Mouse (Mus musculus): Measurements from ENCODE around the gene Rps3. TPM values are rescaled to one million over a fixed set of nuclear protein-coding genes. Genes with fewer than 3 reads are reported as not detected.

The Rps3 gene
- polyA plus RNA-seq, 1 experiment from 2014 or later = 428 TPM

- WGBS = 92% methylated on average over 1 of the region's 1 CpGs
- Histone ChIP-seq H3K4me2 (ENCODE audit: low read length) (no peak overlapping the region), H3K9me3 (ENCODE audit: control insufficient read depth, low read length) (no peaks in the 10 kb centered on the region), H3K36me3 (ENCODE audit: control insufficient read depth, insufficient read depth, low read length) (peaks cover 9% of the 10 kb centered on the region), H3K4me1 (ENCODE audit: control insufficient read depth, insufficient read depth, low read depth, low read length) (peaks cover 21% of the 10 kb centered on the region), H3K27ac (ENCODE audit: low read depth, low read length) (no peak overlapping the region), H3K27me3 (replicated peaks; ENCODE audit: control insufficient read depth, insufficient read depth, low read length) (no peaks in the 10 kb centered on the region; the same call in 1 of the 2 replicates), H3K9ac (ENCODE audit: low read depth, low read length) (no peak overlapping the region), H3K4me3 (ENCODE audit: low read length) (no peak overlapping the region)
- no peak for ATAC-seq
These were observed 1.1 kb upstream of the Rps3 start for GRCm38 (mm10) chr7:99484679-99485078.

DNA sequence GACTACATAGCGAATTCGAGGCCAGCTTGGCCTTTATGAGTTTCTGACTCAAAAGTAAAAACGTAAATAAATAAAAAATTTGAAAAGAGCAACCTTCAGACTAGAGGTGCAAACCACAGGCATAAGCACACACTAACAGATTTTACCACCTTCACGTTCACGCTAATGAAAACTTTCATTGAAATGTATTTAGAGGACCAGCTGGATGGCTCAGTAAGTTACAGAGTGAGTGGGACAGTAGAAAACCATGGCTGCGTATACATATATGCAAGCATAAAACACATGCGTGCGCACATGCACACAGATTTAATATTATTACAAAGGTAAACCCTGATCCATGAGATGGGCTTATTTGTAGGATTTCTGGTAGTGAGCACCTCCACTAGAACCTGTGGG lies 384 bp upstream of the Rps3 start:
- Histone ChIP-seq H3K27me3 (replicated peaks; ENCODE audit: control insufficient read depth, insufficient read depth, low read length) (no peaks in the 10 kb centered on the region; the same call in 1 of the 2 replicates), H3K9ac (ENCODE audit: low read depth, low read length) (no peak overlapping the region), H3K9me3 (ENCODE audit: control insufficient read depth, low read length) (no peaks in the 10 kb centered on the region), H3K4me2 (ENCODE audit: low read length) (peak overlapping the region; percentile 60), H3K27ac (ENCODE audit: low read depth, low read length) (no peak overlapping the region), H3K4me1 (ENCODE audit: control insufficient read depth, insufficient read depth, low read depth, low read length) (peaks cover 21% of the 10 kb centered on the region), H3K36me3 (ENCODE audit: control insufficient read depth, insufficient read depth, low read length) (peaks cover 14% of the 10 kb centered on the region), H3K4me3 (ENCODE audit: low read length) (peak overlapping the region; percentile 70; the same call in 1 of the 2 replicates)
- WGBS = 43% methylated on average over 8 of the region's 8 CpGs
- ATAC-seq = peak; percentile 25; the same call in 1 of the 2 replicates

DNA sequence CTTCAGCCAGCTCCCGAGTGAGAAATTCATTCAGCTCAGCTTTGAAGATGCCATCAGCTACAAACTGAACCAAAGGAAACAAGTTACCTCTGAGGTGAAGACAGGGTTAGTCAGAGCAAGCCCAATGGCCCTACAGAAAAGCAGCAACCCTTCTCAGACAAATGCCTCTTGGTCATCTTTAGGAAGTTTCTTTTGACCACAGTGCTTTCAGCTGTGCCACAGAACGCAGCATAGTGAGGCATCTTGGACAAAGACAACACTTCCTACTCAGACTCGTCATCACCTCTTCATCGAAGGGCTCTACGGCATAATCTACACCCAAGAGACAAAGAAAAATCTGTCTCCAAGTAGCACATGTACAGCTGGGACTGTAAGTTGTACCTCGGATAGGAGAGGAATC lies 901 bp downstream of the Rps3 start:
- Histone ChIP-seq H3K9ac (ENCODE audit: low read depth, low read length) (peak overlapping the region; percentile 78), H3K27ac (ENCODE audit: low read depth, low read length) (peak overlapping the region; percentile 84), H3K4me2 (ENCODE audit: low read length) (peak overlapping the region; percentile 70), H3K4me1 (ENCODE audit: control insufficient read depth, insufficient read depth, low read depth, low read length) (peaks cover 21% of the 10 kb centered on the region), H3K4me3 (ENCODE audit: low read length) (peak overlapping the region; percentile 70), H3K27me3 (replicated peaks; ENCODE audit: control insufficient read depth, insufficient read depth, low read length) (no peaks in the 10 kb centered on the region; the same call in 1 of the 2 replicates), H3K36me3 (ENCODE audit: control insufficient read depth, insufficient read depth, low read length) (peaks cover 16% of the 10 kb centered on the region), H3K9me3 (ENCODE audit: control insufficient read depth, low read length) (no peaks in the 10 kb centered on the region)
- 7% methylated on average over 6 of the region's 6 CpGs for WGBS
- ATAC-seq = no peak

DNA sequence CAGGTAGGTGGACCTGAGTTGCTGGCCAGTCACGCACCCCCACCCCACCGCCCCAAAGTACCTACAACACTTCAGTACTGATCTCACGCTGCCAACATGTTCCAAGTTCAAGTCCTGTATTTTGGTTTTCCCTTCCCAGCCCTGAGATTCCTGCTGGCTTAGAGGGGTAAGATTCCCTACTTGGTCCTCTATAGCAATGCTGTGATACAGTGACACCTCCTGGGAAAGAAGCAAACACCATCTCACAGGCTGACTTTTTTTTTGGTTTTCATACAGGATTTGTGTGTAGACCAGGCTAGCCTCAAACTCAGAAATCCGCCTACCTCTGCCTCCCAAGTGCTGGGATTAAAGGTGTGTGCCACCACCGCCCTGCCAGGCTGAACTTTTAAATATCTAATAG lies 6.3 kb downstream of the Rps3 start:
- Histone ChIP-seq H3K36me3 (ENCODE audit: control insufficient read depth, insufficient read depth, low read length) (peaks cover 26% of the 10 kb centered on the region), H3K9me3 (ENCODE audit: control insufficient read depth, low read length) (no peaks in the 10 kb centered on the region), H3K4me2 (ENCODE audit: low read length) (no peak overlapping the region), H3K27me3 (replicated peaks; ENCODE audit: control insufficient read depth, insufficient read depth, low read length) (no peaks in the 10 kb centered on the region), H3K4me3 (ENCODE audit: low read length) (no peak overlapping the region), H3K9ac (ENCODE audit: low read depth, low read length) (no peak overlapping the region), H3K27ac (ENCODE audit: low read depth, low read length) (no peak overlapping the region), H3K4me1 (ENCODE audit: control insufficient read depth, insufficient read depth, low read depth, low read length) (peaks cover 21% of the 10 kb centered on the region)
- no peak for ATAC-seq
- WGBS = 89% methylated on average over 5 of the region's 5 CpGs

DNA sequence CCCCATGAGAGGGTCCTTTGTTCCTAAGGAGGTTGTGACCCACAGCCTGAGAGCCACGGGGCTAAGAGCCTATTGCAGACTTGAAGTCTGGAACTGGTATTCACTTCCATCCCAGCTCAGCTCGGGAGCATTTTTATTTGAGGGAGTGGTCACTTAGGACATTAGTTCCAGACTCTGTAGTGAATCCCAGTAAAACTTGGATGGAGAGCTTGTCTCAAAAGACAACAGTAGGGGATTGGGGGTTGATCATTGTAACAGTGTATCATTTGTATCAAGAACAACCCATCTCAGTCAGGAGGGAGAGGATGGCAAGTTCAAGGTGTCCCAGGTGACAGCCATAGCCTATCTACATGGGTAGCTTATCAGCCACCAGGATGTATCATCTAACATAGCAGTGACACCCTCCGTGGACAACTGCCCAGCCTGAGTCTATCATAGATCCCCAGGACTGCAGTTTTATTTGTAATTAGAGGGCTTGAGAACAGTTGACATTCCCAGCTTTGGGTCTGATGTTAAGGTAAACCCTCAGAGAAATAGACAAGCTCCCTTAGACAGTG lies 6.9 kb downstream of the Rps3 start:
- H3K4me2 ChIP-seq (ENCODE audit: low read length) = no peak overlapping the region
- no peaks in the 10 kb centered on the region for H3K27me3 ChIP-seq (replicated peaks; ENCODE audit: control insufficient read depth, insufficient read depth, low read length)
- ATAC-seq = no peak
- no peak overlapping the region for H3K27ac ChIP-seq (ENCODE audit: low read depth, low read length)
- peaks cover 15% of the 10 kb centered on the region for H3K4me1 ChIP-seq (ENCODE audit: control insufficient read depth, insufficient read depth, low read depth, low read length)
- no peak overlapping the region for H3K4me3 ChIP-seq (ENCODE audit: low read length)
- peaks cover 28% of the 10 kb centered on the region for H3K36me3 ChIP-seq (ENCODE audit: control insufficient read depth, insufficient read depth, low read length)
- 38% methylated on average over 3 of the region's 3 CpGs for WGBS
- H3K9ac ChIP-seq (ENCODE audit: low read depth, low read length) = no peak overlapping the region
- H3K9me3 ChIP-seq (ENCODE audit: control insufficient read depth, low read length) = no peaks in the 10 kb centered on the region

- Histone ChIP-seq H3K9me3 (ENCODE audit: control insufficient read depth, low read length) (no peaks in the 10 kb centered on the region), H3K4me3 (ENCODE audit: low read length) (no peak overlapping the region), H3K4me2 (ENCODE audit: low read length) (no peak overlapping the region), H3K36me3 (ENCODE audit: control insufficient read depth, insufficient read depth, low read length) (peaks cover 26% of the 10 kb centered on the region), H3K4me1 (ENCODE audit: control insufficient read depth, insufficient read depth, low read depth, low read length) (peaks cover 10% of the 10 kb centered on the region), H3K27ac (ENCODE audit: low read depth, low read length) (no peak overlapping the region), H3K9ac (ENCODE audit: low read depth, low read length) (no peak overlapping the region), H3K27me3 (replicated peaks; ENCODE audit: control insufficient read depth, insufficient read depth, low read length) (no peaks in the 10 kb centered on the region)
- 73% methylated on average over 2 of the region's 2 CpGs for WGBS
- ATAC-seq = no peak
These were observed 8.0 kb downstream of the Rps3 start for GRCm38 (mm10) chr7:99475562-99475911.

GRCm38 (mm10) chr7:99474836-99475561 lies 8.5 kb downstream of the Rps3 start:
- H3K9ac ChIP-seq (ENCODE audit: low read depth, low read length) = peak overlapping the region; percentile 6; the same call in 1 of the 2 replicates
- peak; percentile 34 for ATAC-seq
- peaks cover 22% of the 10 kb centered on the region for H3K36me3 ChIP-seq (ENCODE audit: control insufficient read depth, insufficient read depth, low read length)
- peak overlapping the region; percentile 8; the same call in 1 of the 2 replicates for H3K27ac ChIP-seq (ENCODE audit: low read depth, low read length)
- 42% methylated on average over 12 of the region's 12 CpGs for WGBS
- peaks cover 4% of the 10 kb centered on the region for H3K4me1 ChIP-seq (ENCODE audit: control insufficient read depth, insufficient read depth, low read depth, low read length)
- no peak overlapping the region for H3K4me2 ChIP-seq (ENCODE audit: low read length)
- H3K27me3 ChIP-seq (replicated peaks; ENCODE audit: control insufficient read depth, insufficient read depth, low read length) = no peaks in the 10 kb centered on the region
- H3K9me3 ChIP-seq (ENCODE audit: control insufficient read depth, low read length) = no peaks in the 10 kb centered on the region
- H3K4me3 ChIP-seq (ENCODE audit: low read length) = no peak overlapping the region

- no peak for ATAC-seq
- no peak overlapping the region for H3K9ac ChIP-seq (ENCODE audit: low read depth, low read length)
- H3K9me3 ChIP-seq (ENCODE audit: control insufficient read depth, low read length) = no peaks in the 10 kb centered on the region
- H3K27me3 ChIP-seq (replicated peaks; ENCODE audit: control insufficient read depth, insufficient read depth, low read length) = no peaks in the 10 kb centered on the region
- H3K27ac ChIP-seq (ENCODE audit: low read depth, low read length) = no peak overlapping the region
- H3K4me2 ChIP-seq (ENCODE audit: low read length) = no peak overlapping the region
- H3K4me1 ChIP-seq (ENCODE audit: control insufficient read depth, insufficient read depth, low read depth, low read length) = peaks cover 14% of the 10 kb centered on the region
- H3K4me3 ChIP-seq (ENCODE audit: low read length) = no peak overlapping the region
- peaks cover 14% of the 10 kb centered on the region for H3K36me3 ChIP-seq (ENCODE audit: control insufficient read depth, insufficient read depth, low read length)
- WGBS = 81% methylated on average over 14 of the region's 14 CpGs
These were observed 9.7 kb downstream of the Rps3 start for GRCm38 (mm10) chr7:99473638-99474407.

- H3K36me3 ChIP-seq (ENCODE audit: control insufficient read depth, insufficient read depth, low read length) = peaks cover 11% of the 10 kb centered on the region
- no peak overlapping the region for H3K4me2 ChIP-seq (ENCODE audit: low read length)
- H3K9me3 ChIP-seq (ENCODE audit: control insufficient read depth, low read length) = no peaks in the 10 kb centered on the region
- WGBS = 54% methylated on average over 17 of the region's 18 CpGs
- H3K27me3 ChIP-seq (replicated peaks; ENCODE audit: control insufficient read depth, insufficient read depth, low read length) = no peaks in the 10 kb centered on the region
- peaks cover 31% of the 10 kb centered on the region for H3K4me1 ChIP-seq (ENCODE audit: control insufficient read depth, insufficient read depth, low read depth, low read length)
- H3K4me3 ChIP-seq (ENCODE audit: low read length) = no peak overlapping the region
- no peak overlapping the region for H3K9ac ChIP-seq (ENCODE audit: low read depth, low read length)
- no peak for ATAC-seq
- no peak overlapping the region for H3K27ac ChIP-seq (ENCODE audit: low read depth, low read length)
These were observed 12.0 kb downstream of the Rps3 start for GRCm38 (mm10) chr7:99471578-99471977.

Measured in hindbrain, embryonic 16.5 days (tissue).